Mouse (Mus musculus): ENCODE measurements around the gene Map4k1. TPM values are rescaled to one million over a fixed set of nuclear protein-coding genes. Genes with fewer than 3 reads are reported as not detected.

The Map4k1 gene
- 167 TPM for polyA plus RNA-seq (2017; shearing (Covaris generic))

GRCm38 (mm10) chr7:28981651-28982273 is at the start of gene Map4k1, which contains the start of gene Eif3k:
Map4k1 (plus strand) TSS chr7:28982050.
Eif3k (minus strand) TSS chr7:28981864.

GRCm38 (mm10) chr7:28961927-28962670 is 19.8 kb upstream of the Map4k1 start, which contains the start of gene Actn4:
Actn4 (minus strand) TSS chr7:28962340.

Other genes starting within 250 kb of the Map4k1 start
- 93.4 TPM for gene Mrps12, start 240.2 kb upstream of the Map4k1 start, polyA plus RNA-seq (2017; shearing (Covaris generic))
- gene Sars2, start 240.1 kb upstream of the Map4k1 start, polyA plus RNA-seq (2017; shearing (Covaris generic)) = 20.1 TPM
- not detected for gene Ccer2, start 225.9 kb upstream of the Map4k1 start, polyA plus RNA-seq (2017; shearing (Covaris generic))
- gene Sirt2, start 215.3 kb upstream of the Map4k1 start, polyA plus RNA-seq (2017; shearing (Covaris generic)) = 83.6 TPM
- 96.6 TPM for gene Nfkbib, start 214.5 kb upstream of the Map4k1 start, polyA plus RNA-seq (2017; shearing (Covaris generic))
- 275 TPM for gene Rinl, start 193.1 kb upstream of the Map4k1 start, polyA plus RNA-seq (2017; shearing (Covaris generic))
- gene Hnrnpl, start 173.5 kb upstream of the Map4k1 start, polyA plus RNA-seq (2017; shearing (Covaris generic)) = 300 TPM
- gene Ech1, start 156.8 kb upstream of the Map4k1 start, polyA plus RNA-seq (2017; shearing (Covaris generic)) = 196 TPM
- 22.8 TPM for gene Lgals4, start 148.2 kb upstream of the Map4k1 start, polyA plus RNA-seq (2017; shearing (Covaris generic))
- 1.3 TPM for gene Lgals7, start 118.2 kb upstream of the Map4k1 start, polyA plus RNA-seq (2017; shearing (Covaris generic))
- gene Capn12, start 100.6 kb upstream of the Map4k1 start, polyA plus RNA-seq (2017; shearing (Covaris generic)) = 0.25 TPM
- 301 TPM for gene Actn4, start 19.7 kb upstream of the Map4k1 start, polyA plus RNA-seq (2017; shearing (Covaris generic))
- 330 TPM for gene Eif3k, start 186 bp upstream of the Map4k1 start, polyA plus RNA-seq (2017; shearing (Covaris generic))
- 0.02 TPM for gene Ryr1, start 143.1 kb downstream of the Map4k1 start, polyA plus RNA-seq (2017; shearing (Covaris generic))
- gene Rasgrp4, start 152.8 kb downstream of the Map4k1 start, polyA plus RNA-seq (2017; shearing (Covaris generic)) = 2.0 TPM
- 76.0 TPM for gene Fam98c, start 174.2 kb downstream of the Map4k1 start, polyA plus RNA-seq (2017; shearing (Covaris generic))
- gene Ggn, start 188.2 kb downstream of the Map4k1 start, polyA plus RNA-seq (2017; shearing (Covaris generic)) = 0.23 TPM
- 0.16 TPM for gene Spred3, start 188.4 kb downstream of the Map4k1 start, polyA plus RNA-seq (2017; shearing (Covaris generic))
- gene Psmd8, start 198.7 kb downstream of the Map4k1 start, polyA plus RNA-seq (2017; shearing (Covaris generic)) = 243 TPM
- gene Catsperg1, start 232.0 kb downstream of the Map4k1 start, polyA plus RNA-seq (2017; shearing (Covaris generic)) = 1.5 TPM